Mouse (Mus musculus) inflammation-experienced regulatory T-cells, adult 6 months (primary cell): Measurements from ENCODE around the gene Irf4. TPM values are rescaled to one million over a fixed set of nuclear protein-coding genes. Genes with fewer than 3 reads are reported as not detected.

Source experiments
- ATAC-seq: one replicate; pipeline ENCODE4 v1.8.0; 2017
- polyA plus RNA-seq, 3 experiments: library from polyadenylated mRNA; unstranded; fragments of 100-300 nt; shearing (Covaris generic); gene quantifications; one replicate each; pipeline ENCODE4 v1.2.1; 2017

Irf4 gene
- polyA plus RNA-seq, 3 experiments from 2014 or later = 17.4 to 19.8 (median 17.8) TPM

- no peak for ATAC-seq
Measured at GRCm38 (mm10) chr13:30809240-30809639, 60.2 kb downstream of the Irf4 start.

- ATAC-seq = peak; percentile 37
Measured at GRCm38 (mm10) chr13:30813464-30813863, 64.4 kb downstream of the Irf4 start.

- ATAC-seq = no peak
Measured at GRCm38 (mm10) chr13:30814256-30814655, 65.2 kb downstream of the Irf4 start.

Other genes with a start within 250 kb of the Irf4 start
- gene Uqcrfs1, start 203.9 kb upstream of the Irf4 start, polyA plus RNA-seq = 100 to 1,000 TPM in 2 of 3 experiments, 10 to 100 TPM in 1; 94.7 to 153 (median 113) TPM
- 1 to 10 TPM; 4.2 to 4.6 (median 4.3) TPM for gene Dusp22, start 89.2 kb upstream of the Irf4 start, polyA plus RNA-seq
- gene Hus1b, start 198.5 kb downstream of the Irf4 start, polyA plus RNA-seq = under 1 TPM in 2 of 3 experiments, not detected in 1; 0.86 to 0.91 TPM
- gene Exoc2, start 224.9 kb downstream of the Irf4 start, polyA plus RNA-seq = 10 to 100 TPM; 67.2 to 77.9 (median 77.0) TPM
- gene Gm5447, start 225.0 kb downstream of the Irf4 start, polyA plus RNA-seq = not detected